Mouse (Mus musculus): ENCODE measurements around the gene Parvb.

GRCm38 (mm10) chr15:84300591-84300990 is 68.7 kb downstream of the Parvb start:
- no peak for TF ChIP-seq CTCF (IDR thresholded peaks at IDR 0.05; ENCODE audit: control insufficient read depth, insufficient read depth, insufficient read length)
- TF ChIP-seq USF1 (IDR thresholded peaks at IDR 0.05; ENCODE audit: low read depth): no peak
- no peak for TF ChIP-seq MAX (IDR thresholded peaks at IDR 0.05)
- no peak for TF ChIP-seq MYOG (IDR thresholded peaks at IDR 0.05; ENCODE audit: control insufficient read depth, extremely low read depth, insufficient read length)
- no peak for TF ChIP-seq CEBPB (IDR thresholded peaks at IDR 0.05; ENCODE audit: low read depth)
- no peak for TF ChIP-seq MYOD1 (IDR thresholded peaks at IDR 0.05; ENCODE audit: control insufficient read depth, insufficient read length, low read depth)
- TF ChIP-seq FOSL1 (IDR thresholded peaks at IDR 0.05; ENCODE audit: insufficient read depth, low read length, poor library complexity, severe bottlenecking): no peak

All from C2C12 (cell line).